ENCODE assay signal across 24 mouse cellular contexts in the genomic region with DNA sequence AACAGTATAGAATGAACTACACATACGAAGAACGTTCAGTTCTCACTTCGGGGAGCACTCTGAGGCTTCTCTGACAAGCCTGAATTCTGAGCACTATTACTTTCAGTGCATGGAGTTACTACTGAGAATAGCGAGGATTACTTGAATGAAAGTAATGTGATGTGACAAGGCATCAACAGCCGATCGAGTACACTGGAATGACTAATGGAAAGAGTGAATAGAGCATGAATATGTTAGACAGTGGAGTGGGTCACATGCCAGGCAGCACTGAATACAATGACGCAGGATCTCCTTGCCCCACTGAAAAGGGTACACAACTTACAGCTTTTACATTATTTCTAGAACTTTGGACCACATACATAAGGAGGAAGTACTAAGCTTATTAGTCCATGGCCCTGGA.
"Had no signal": no experiment of that assay in that cellular context is flagged by ENCODE, and none has a peak within 500 bp of the region (broad histone marks: within the 10 kb centered on the region; RNA-seq: fewer than 3 reads in every experiment).

No protein-coding gene starts in this region.

- H3K4me3 ChIP-seq: heart, embryonic 10.5 days; heart, embryonic 12.5 days; hindbrain, embryonic 10.5 days; hindbrain, embryonic 12.5 days; intestine, embryonic 15.5 days; limb, embryonic 13.5 days; limb, embryonic 15.5 days; liver, embryonic 12.5 days had no signal

- ATAC-seq: hindbrain, embryonic 16.5 days; inflammation-experienced regulatory T-cells, adult 6 months; intestine, embryonic 15.5 days; intestine, postnatal 0 days; liver, embryonic 12.5 days had no signal

- H3K4me2 ChIP-seq: heart, embryonic 12.5 days; hindbrain, embryonic 12.5 days; hindbrain, embryonic 14.5 days; intestine, embryonic 15.5 days; limb, embryonic 13.5 days; limb, embryonic 15.5 days; liver, embryonic 12.5 days had no signal

- H3K27me3 ChIP-seq: heart, embryonic 12.5 days; hindbrain, embryonic 12.5 days; intestine, embryonic 15.5 days; limb, embryonic 15.5 days; liver, embryonic 12.5 days had no signal

- DNase-seq: gastrocnemius, postnatal 14 days; gastrocnemius, postnatal 36 days; heart, adult 18-20 months; heart, postnatal 10 days; heart, postnatal 4 days; kidney, adult 18-20 months; kidney, adult 8-10 months; kidney, postnatal 10 days; kidney, postnatal 36 days; layer of hippocampus, adult 9-11 months; layer of hippocampus, postnatal 36 days; left cerebral cortex, postnatal 4 days had no signal

- H3K4me1 ChIP-seq: heart, embryonic 10.5 days; hindbrain, embryonic 10.5 days; hindbrain, embryonic 12.5 days; intestine, embryonic 15.5 days; limb, embryonic 15.5 days; liver, embryonic 12.5 days had no signal

- H3K36me3 ChIP-seq: heart, embryonic 10.5 days; heart, embryonic 12.5 days; hindbrain, embryonic 10.5 days; hindbrain, embryonic 12.5 days; intestine, embryonic 15.5 days; limb, embryonic 13.5 days; limb, embryonic 15.5 days; liver, embryonic 12.5 days had no signal

- H3K9me3 ChIP-seq: heart, embryonic 10.5 days; heart, embryonic 12.5 days; hindbrain, embryonic 12.5 days; intestine, embryonic 15.5 days; limb, embryonic 15.5 days; liver, embryonic 12.5 days had no signal

- H3K27ac ChIP-seq: heart, embryonic 10.5 days; hindbrain, embryonic 10.5 days; hindbrain, embryonic 12.5 days; hindbrain, embryonic 14.5 days; intestine, embryonic 15.5 days; limb, embryonic 13.5 days; limb, embryonic 15.5 days; liver, embryonic 12.5 days had no signal

- H3K9ac ChIP-seq: heart, embryonic 12.5 days; hindbrain, embryonic 12.5 days; hindbrain, embryonic 14.5 days; intestine, embryonic 15.5 days; limb, embryonic 13.5 days; limb, embryonic 15.5 days; liver, embryonic 12.5 days had no signal
